Mouse (Mus musculus) gastrocnemius, adult 18-20 months (tissue): Measurements from ENCODE around the gene Lmf1. TPM values are rescaled to one million over a fixed set of nuclear protein-coding genes. Genes with fewer than 3 reads are reported as not detected.

Source experiments
- DNase-seq: peaks from one replicate; pipeline ENCODE4 v3.0.0; 2021; ENCODE audit warnings: low spot score
- total RNA-seq, 2 experiments: library from RNA; stranded (reverse); gene quantifications; 2 replicates each; pipeline ENCODE4 v1.2.3; 2021

The Lmf1 gene
- total RNA-seq, 2 experiments from 2014 or later: 11.3 to 12.6 TPM

DNA sequence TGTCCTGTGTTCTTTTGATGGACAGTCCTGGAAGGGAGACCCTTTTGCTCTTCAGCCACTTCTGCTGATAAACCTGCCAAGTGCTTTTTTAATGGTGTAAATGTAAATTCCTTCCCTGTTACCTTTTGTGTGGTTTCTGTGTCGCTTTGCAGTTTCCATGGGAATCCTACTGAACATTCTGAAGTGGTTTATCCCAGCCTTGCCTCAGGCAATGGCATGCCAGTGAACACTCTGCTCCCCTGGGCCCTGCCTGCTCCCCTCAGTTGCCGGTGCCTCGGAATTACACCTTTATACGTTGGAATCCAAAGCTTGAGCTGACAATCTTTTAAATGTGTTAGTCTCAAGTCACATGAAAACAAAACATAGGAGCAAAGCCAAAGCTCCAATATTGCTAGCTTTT, 62.1 kb downstream of the Lmf1 start:
- no peak for DNase-seq

DNA sequence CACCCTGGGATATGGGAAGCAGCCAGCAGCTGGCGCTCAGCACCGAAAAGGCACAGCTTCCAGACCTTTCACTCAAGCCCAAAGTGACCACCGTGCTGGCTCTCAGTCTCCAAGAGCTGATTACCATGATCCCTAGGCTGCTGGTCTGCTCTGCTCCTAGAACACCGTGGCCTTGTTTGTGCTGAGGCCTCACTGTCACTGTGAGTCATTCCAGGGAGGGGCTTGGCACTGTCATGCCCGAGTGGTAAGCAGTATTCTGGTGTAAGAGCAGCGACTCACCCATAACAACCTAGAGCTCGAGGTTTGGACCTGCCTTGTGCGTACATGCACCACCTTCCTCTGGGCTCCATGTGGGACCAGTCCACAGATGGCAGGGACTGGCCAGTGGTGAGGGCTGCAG, 63.1 kb downstream of the Lmf1 start:
- peak; percentile 64 for DNase-seq

DNA sequence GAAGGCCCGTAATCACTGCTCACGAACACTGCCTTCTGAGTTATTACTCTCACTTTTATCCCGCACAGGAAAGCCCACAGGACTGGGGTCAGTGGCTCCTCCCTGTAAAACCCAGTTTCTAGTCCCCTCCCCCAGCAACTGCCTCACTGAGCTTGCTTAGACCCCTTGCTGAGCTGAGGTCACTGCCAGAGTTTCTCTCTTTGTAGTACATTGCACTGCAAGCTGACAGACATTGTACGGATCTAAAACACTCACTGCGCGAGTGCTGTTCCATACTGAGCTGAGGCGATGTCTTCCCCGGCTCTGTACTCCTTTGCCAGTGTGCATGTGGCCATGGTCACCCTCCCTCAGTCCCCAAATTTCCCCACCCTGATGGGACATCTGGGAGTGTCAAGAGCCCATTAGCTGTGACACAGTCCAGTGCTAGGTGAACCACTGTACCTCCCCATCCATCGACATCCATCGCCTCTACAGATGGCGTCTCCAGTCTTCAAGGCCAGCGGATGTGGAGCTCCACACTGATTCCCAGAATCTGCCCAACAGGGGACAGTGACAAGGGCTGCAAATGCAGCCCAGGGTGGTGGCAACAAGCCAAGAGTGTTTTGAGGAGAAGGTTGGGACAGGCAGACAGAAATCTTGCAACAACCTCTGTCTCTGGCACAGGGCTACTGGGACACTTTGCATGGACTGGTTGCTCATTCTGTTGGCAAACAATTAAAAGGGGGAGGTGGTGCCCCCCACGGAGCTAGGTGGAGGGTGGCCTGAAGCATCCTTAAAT, 64.8 kb downstream of the Lmf1 start:
- no peak for DNase-seq

DNA sequence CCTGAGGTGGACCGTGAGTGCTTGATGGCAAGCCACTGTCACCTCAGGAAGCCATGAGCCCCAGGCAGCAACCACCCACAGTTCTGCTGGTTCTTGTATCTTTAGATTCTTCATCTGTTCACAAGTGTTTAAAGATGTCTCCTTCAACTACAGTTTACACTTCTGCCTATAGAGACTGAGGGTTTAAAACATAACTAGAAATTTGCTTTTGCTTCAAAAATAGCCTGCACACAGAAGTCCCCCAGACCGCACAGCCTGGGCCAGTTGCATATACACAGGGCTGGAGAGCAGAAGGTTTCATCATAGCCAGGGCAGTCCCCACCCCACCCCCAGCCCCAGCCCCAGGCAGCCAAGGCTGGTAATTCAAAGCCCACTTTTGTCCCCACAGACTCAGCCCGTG, 65.9 kb downstream of the Lmf1 start:
- DNase-seq: no peak

DNA sequence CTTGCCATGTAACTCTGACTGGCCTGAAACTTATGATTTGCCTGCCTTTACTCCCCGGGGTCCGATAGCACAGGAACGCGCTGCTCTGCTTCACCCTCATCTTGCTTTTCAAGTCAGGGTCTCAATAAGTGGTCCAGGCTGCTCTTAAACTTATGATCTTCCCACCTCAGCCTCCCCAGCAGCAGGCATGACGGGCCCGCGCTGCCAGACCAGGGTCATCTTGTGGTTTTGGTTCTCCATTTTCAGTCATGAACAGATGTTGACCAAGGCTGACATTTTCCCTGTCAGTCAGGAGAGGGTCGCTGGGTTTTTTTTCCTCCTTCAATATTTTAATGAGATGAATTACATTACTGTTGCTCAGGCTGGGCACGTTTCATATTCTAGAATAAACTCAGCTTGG, 66.8 kb downstream of the Lmf1 start:
- DNase-seq: no peak

DNA sequence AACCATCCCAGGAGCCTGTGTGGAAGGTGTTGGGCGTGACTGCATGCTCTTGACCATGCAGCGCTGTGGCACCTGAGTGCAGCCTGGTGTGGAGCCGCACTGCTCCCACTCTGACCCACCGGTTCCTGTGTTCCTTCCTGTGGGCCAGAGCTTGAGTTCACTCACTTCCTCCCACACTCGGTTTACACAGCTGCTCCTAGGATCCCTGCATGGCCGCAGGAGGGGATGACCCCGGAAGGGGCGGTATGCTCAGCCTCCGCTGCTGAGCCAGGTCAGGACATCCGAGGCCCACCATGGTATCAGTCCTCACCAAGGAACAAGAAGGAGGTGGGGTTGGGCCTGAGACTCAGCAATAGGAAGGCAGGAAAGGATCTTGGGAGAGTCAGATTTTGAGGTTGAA, 69.0 kb downstream of the Lmf1 start:
- DNase-seq: no peak

DNA sequence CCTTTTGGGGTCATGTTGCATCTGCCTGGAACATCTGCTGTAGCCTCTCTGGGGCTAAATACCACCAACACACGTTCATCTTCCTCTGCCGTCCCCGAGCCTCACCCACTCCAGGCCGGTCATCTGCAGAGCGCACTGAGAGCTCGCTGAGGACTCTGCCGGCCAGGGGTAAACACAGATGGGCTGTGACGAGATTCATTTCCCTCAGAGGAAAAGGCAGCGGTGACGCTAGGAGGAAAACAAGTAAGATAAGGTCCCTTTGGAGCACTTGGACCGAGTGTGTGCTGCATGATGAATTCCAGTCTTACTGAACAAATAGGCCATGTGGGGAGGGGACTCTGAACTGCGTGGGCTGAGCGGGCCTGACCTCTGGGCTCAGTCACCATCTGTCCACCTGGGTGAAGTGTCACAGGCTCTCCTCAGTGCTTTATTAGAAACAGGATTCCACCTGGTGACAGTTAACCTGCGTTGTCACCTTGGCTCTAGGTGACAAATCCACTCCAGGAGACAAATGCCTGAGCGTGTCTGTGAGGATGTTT, 69.9 kb downstream of the Lmf1 start:
- no peak for DNase-seq

DNA sequence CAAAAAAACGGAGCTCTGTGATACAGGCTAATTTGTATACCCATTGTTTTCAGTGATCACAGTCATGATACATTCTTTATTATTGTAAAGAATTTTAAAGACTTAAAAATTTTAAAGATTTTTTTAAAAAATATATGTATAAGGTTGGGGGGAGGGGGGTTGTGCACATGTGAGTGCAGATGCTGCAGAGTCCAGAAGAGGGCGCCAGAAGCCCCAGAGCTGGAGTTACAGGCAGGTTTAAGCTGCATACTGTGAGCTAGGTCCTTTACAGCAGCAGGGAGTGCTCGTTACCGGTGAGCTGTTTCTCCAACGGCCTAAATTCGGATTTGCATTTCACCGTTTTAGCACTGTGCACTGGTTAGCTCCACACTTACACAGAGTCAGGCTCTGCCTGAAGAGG, 71.8 kb downstream of the Lmf1 start:
- no peak for DNase-seq

DNA sequence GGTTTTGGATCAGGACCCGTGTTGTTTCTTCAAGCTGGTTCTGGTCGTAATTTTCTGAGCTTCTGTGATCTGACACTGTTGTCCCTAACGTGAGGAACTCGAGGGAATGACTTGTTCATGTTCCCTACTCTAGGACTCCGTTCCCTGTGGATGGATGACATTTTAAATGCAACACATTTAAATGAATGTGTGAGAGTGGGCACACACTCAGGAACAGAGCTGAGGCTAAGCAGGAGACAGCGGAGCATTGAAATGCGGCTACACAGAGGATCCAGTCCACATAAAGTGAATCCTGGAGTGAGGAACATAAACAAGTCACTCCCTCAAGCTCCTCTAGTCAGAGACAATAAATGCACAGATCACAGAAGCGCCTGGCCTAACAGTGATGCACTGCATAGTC, 73.4 kb downstream of the Lmf1 start:
- DNase-seq: no peak

DNA sequence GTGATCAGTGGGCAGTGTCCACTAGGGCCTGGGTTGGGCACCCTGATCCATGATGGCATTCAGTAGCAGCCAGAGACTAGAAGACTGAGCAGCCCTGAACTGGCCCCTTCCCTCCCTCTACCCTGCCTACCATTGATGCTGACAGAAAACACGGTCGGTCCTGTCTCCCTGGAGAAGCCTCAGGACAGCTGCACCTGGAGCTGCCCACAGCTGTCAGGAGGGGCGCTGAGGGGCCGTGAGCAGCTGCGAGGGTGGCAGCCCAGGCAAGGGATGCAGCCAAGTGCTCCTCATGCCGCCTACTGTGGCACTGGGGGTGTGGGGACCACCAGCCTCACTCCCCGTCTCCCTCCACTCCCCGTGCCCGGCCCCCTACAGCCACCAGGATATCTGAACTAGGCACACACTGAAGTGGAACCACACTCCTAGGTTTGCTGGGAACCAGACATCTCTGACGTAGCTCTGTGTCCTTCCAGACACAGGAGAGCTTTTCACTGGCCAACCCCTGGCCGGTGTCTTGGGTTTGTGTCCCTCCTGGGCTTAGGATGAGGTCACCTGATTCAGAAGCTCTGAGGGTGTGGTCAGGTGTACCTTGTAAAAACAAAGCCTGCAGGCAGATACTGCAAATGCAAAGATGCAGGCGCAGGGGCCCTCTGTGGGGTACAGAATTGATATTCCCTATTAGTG, 77.4 kb downstream of the Lmf1 start:
- no peak for DNase-seq

DNA sequence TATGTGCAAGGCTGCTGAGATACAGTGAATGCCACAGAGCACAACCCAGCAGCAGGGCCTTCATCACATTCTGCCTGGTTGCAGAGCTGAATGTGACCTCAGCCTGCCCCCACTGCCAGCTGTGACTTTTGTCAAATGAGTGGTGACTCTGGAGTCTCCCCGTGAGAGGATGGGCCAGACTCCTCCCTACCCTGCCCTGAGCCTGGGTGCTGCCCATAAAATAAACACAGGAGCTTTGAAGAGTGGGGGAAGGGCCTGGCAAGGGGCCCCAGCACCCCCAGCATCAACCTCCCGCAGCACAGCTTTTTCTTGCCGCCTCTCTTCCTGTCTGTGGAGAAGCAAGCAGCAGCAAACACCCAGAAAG, 77.9 kb downstream of the Lmf1 start:
- DNase-seq: no peak

DNA sequence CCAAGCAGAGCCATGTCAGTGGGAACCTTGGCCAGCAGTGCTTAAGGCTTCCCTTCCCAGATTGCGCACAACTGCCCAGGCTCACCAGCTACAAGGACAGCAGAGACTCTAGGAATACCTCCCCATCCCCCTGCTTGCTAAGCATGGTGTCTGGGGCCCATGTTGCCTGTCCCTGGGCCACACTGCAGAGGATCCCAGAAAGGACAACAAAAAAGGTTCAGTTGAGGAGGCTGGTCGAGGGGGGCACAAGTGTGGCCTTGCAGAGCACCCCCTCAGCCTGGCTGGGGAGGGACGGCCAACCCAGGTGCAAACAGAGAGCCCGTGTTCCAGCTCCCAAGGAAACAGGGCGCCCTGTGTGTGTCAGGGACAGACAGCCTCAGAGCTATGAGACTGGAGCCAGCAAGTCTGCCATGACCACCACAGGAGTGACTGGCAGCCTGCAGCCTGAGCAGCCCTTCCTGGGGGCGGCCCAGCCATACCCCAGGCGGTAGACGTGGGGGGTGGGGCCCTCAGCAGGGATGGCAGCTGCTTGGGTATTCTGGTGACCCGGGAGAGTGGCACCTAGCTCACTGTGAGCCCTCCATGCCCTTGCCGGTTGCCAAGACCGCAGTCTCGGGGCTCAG, 84.4 kb downstream of the Lmf1 start:
- no peak for DNase-seq

DNA sequence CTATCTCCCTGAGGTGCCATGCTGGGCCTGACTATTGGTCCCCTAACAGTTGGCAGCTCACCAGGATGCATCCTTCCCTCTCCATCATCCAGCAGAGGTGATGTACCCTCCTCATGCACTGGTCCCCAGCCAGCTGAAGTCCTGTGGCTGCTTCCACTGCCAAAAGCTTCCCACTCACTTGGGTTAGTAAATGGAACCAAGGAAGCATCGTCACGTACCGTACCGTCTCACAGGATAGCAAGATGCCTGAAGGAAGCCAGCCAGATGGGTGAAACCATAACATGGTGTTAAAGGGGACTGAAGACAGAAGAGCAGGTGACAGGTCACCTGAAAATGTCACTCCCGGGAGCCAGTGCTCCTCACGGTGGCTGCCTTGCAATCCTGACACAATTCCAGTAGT, 86.6 kb downstream of the Lmf1 start:
- no peak for DNase-seq

DNA sequence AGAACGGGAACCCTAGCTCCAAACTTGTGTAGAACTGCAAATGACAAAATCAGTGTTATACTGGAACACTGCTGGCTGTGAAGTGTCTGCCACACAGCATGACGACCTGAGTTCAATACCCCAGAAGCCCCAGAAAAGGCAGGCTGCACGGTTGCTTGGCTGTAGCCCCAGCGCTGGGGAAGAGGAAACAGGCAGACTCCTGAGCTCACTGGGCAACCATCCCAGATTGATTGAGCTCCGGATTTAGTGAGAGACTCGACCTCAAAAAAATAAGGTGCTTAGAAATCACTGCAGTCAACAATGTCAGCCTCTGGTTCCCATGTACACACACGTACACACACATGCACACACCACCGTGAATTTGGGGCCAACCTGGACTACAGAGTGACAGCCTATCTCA, 87.0 kb downstream of the Lmf1 start:
- DNase-seq: no peak

DNA sequence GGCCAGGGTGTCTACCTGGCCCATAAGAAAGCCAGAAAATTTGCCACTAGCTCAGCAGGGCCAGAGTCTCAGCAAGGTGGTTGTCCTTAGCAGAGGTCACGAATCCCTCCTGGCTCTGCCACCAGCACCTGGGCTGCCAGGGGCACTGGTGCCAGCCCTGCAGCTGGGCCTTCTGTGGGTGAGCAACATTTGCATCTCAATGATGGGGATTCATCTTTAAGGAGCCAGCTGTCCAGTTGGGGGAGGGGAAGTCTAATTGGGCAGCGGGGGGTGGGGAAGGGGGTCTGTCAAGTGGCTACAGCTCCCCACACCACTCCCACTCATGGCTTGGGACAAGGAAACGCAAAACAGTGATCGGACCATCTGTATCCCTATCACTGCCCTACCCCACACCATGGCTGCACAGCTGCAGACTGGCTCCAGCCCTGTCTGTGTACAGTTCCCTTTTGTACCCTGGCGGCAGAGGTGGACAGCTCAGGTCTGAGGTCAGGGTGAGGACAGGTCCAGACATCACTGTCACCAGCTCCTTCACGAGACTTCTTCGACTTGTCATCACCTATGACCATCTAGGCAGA, 89.7 kb downstream of the Lmf1 start:
- no peak for DNase-seq

DNA sequence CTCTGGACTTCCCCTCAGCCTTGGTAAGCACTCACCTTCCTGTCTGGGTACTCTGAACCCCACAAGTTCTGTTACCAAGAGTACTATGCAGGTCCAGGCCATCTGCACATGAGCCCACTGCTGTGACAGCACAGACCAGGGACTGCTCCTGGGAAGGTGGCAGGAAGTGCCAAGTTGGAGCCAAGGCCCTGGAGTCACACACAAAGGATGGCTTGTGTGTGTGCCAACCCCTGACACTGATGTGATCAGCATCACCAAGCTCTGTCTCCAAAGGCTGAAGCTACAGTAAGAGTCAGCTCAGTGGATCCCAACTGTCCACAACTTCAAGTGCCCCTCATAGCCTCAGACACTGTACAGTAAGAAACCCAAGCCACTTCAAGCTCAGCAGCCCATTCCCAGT, 94.1 kb downstream of the Lmf1 start:
- DNase-seq: no peak

DNA sequence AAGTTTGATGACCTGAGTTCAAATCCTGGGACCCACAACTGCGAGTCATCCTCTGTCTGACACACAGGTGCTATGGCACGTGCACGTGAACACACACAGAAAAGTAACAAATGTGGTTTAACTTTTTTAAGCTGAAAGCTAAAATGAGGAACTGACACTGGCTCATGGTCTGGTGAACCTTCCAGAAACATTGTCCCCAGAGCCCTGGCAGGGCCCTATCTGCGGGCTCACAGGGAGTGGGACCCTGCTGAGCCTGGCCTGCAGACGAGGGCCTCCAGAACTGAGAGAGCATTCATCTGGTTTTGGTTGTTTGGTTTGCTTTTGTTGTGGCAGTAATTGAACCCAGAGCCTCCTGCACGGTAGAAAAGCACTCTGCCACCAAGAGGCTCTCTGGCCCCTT, 99.1 kb downstream of the Lmf1 start:
- no peak for DNase-seq

DNA sequence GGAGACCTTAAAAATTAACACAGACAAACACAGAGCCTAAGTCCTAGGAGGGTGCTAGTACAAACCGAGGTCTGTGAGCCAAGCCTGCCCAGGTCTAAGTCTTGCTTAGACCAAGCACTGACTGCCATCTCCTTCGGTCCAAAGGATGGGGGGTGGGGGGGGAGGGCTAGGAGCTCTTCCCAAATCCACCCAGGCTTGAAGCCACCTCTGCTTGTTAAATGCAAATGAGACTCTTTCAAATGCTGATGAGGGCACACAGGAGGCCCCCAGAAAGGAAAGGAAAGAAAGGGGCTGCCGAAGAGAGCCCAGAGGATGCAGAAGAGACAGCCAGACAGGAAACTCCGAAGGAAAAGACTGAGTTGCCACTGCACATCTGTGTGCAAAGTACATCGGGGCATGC, 100.9 kb downstream of the Lmf1 start:
- DNase-seq: no peak

DNA sequence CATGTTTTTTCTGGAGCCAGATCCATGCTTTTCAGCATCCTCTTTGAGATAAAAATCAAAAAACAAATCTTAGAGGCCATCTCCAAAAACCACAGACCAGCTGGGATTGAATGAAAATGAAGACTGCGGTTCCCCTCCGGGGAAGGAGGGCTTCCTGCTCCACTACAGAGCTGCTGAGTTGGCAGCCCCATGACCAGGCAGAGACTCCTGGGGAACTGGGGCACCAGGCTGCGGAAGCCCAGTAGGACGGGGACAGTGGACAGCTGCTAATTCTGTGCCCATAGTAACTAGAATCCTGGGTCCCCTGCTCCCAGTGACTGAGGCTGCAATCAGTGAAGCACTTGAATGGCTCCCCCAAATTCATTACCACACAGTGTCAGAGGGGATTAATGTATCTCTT, 102.8 kb downstream of the Lmf1 start:
- no peak for DNase-seq

DNA sequence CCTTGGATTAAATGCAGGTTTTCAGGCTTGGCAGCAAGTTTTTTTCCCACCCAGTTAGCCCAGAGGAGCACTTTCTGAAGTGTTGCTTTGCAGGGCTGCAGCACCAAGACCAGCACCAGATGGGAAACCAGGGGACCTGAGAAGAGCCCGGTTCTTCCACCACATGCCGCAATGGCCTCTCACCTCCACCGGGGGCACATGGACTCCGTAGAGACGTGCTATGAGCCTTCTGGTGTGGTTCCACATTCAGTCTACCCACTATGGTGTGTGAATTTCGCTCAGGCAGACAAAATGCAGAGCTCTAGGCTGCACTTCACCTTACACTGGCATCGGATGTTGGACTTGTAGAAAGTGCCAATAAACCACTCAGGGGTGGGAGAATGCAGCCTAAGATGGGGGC, 107.4 kb downstream of the Lmf1 start:
- DNase-seq: no peak

DNA sequence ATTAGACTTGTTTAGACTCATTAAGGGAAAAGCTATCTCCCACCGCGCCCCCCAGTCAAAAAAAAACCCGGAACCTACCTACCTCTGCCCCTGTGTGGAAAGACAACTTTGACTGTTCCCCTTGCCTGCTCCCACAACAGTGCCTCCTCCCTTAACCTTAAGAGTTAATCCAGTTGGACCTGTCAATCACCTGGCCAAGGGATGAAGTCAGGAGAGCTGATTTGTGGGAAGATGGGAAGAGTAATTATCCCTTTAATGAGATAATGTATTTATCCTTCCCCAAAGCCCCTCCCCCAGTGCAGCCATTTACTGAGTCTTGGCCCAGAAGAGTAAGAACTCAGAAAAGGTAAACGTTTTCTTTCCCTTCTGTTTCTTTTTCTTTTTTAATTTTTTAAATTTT, 110.0 kb downstream of the Lmf1 start:
- no peak for DNase-seq

DNA sequence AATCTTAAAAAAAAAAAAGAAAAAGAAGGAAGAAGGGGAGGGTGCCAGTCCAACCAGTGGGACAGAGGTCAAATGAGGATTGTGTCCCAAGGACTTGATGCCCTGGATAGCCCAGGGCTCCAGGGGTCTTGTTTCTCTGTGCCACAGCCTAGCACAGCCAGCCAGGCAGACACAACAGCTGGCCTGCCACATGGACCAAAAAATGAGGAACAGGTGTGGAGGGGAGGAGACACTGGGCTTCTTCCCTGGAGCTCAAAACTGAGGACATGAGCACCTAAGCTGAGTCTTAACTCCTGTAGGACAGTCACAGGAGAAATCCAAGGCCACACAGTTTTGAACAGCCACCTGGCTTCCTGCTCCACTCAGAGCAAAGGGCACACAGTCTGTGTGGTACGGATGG, 117.4 kb downstream of the Lmf1 start:
- no peak for DNase-seq
